Mouse (Mus musculus) kidney, embryonic 14.5 days (tissue): ENCODE measurements at regions not wholly inside any gene's neighbourhood (a gene's known extent, or its start where the extent isn't known, plus 50 kb on each side); places are given as distances from the start of the nearest gene placed in this dataset.
A peak's percentile ranks its signal among the peaks of the same experiment; 100 is the strongest.

Experiments used
- ATAC-seq: fragments of 200-750 bp; cut with Nextera tagmentation; 2 replicates; pipeline ENCODE4 v1.8.0; 2017; ENCODE audit warnings: moderate number of reproducible peaks, mild to moderate bottlenecking, moderate TSS enrichment, moderate library complexity; ENCODE audit not compliant: low FRiP score, low TSS enrichment
- H3K27ac ChIP-seq: fragments of 300-500 bp; sonication (generic); 2 replicates; pipeline ENCODE4 v1.5.1; 2014; ENCODE audit warnings: low read depth, mild to moderate bottlenecking, low read length, moderate library complexity, mixed read lengths
- H3K27me3 ChIP-seq: fragments of 300-500 bp; sonication (generic); 2 replicates; pipeline ENCODE4 v1.6.1; 2014; ENCODE audit warnings: mild to moderate bottlenecking, low read length; ENCODE audit not compliant: control insufficient read depth, insufficient read depth
- H3K36me3 ChIP-seq: fragments of 300-500 bp; sonication (generic); 2 replicates; pipeline ENCODE4 v1.6.1; 2014; ENCODE audit warnings: low read length, mixed read lengths; ENCODE audit not compliant: control insufficient read depth, insufficient read depth
- H3K4me1 ChIP-seq: fragments of 300-500 bp; sonication (generic); 2 replicates; pipeline ENCODE4 v1.6.1; 2014; ENCODE audit warnings: low read length, mixed read lengths; ENCODE audit not compliant: control insufficient read depth, insufficient read depth
- H3K4me2 ChIP-seq: fragments of 300-500 bp; sonication (generic); replicated peaks from 2 replicates; pipeline ENCODE4 v1.6.1; 2014; ENCODE audit warnings: low read depth, mild to moderate bottlenecking, low read length
- H3K4me3 ChIP-seq: fragments of 300-500 bp; sonication (generic); 2 replicates; pipeline ENCODE4 v1.5.1; 2014; ENCODE audit warnings: mild to moderate bottlenecking, low read length
- H3K9ac ChIP-seq: fragments of 300-500 bp; sonication (generic); 2 replicates; pipeline ENCODE4 v1.6.1; 2014; ENCODE audit warnings: low read depth, mild to moderate bottlenecking, low read length, moderate library complexity
- H3K9me3 ChIP-seq: fragments of 300-500 bp; sonication (generic); 2 replicates; pipeline ENCODE4 v1.6.1; 2016; ENCODE audit warnings: low read length; ENCODE audit not compliant: control insufficient read depth
- WGBS: fragments of 180-500 bp; shearing (Covaris S2); extraction: QIAGEN DNeasy Blood & Tissue Kit; methylation state at CpG from one replicate; pipeline ENCODE4 v1.1.7; 2014; 5-methylcytosine and 5-hydroxymethylcytosine counted together

GRCm38 (mm10) chr14:106225401-106225800 is 119.4 kb downstream of the Trim52 start:
- H3K27ac ChIP-seq, result no peak overlapping the region
- H3K4me1 ChIP-seq, result no peaks in the 10 kb centered on the region
- H3K4me2 ChIP-seq, result no peak overlapping the region
- ATAC-seq, result no peak
- no peaks in the 10 kb centered on the region for H3K36me3 ChIP-seq
- no peaks in the 10 kb centered on the region for H3K27me3 ChIP-seq
- 76% methylated on average over 1 of the region's 1 CpGs for WGBS
- no peaks in the 10 kb centered on the region for H3K9me3 ChIP-seq
- no peak overlapping the region for H3K9ac ChIP-seq
- H3K4me3 ChIP-seq, result no peak overlapping the region

DNA sequence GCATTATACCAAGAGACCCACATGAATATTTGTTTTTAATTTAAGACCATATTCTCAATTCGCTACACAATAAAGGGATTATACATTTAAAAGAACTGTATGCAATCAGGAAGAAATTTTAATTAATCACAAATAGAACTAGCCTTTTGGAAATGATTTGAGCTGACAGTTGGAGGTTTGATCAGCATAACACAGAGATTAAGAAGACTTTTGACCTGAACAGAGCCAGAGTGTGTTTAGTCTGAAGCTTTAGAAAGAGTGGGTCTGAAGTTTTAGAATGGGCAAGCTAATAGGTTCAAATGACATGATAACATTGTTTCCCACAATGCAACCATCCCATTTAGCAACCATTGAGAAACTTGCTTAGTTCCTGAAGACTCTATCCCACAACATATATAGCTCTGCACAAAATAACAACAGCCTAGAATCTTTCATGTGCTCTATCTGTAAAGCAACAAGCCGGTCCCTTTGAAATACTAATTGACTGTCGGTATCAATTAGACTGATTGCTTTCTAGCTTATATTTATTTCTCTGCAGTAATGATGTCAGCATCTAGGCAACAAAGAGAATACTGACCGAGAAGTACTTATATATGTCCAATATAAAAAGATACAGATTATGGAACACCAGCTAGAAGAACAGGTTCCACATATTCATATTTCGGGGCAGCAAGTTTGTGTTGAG is 135.9 kb downstream of the Trim52 start:
- no peak for ATAC-seq
- no peak overlapping the region for H3K4me3 ChIP-seq
- H3K27ac ChIP-seq, result no peak overlapping the region
- H3K4me2 ChIP-seq, result no peak overlapping the region
- H3K9me3 ChIP-seq, result no peaks in the 10 kb centered on the region
- no peaks in the 10 kb centered on the region for H3K36me3 ChIP-seq
- H3K27me3 ChIP-seq, result no peaks in the 10 kb centered on the region
- no peak overlapping the region for H3K9ac ChIP-seq
- WGBS, result 94% methylated on average over 5 of the region's 5 CpGs
- no peaks in the 10 kb centered on the region for H3K4me1 ChIP-seq

- Histone ChIP-seq H3K4me3 (no peak overlapping the region), H3K4me2 (no peak overlapping the region), H3K4me1 (no peaks in the 10 kb centered on the region), H3K9me3 (no peaks in the 10 kb centered on the region; the same call in 1 of the 2 replicates), H3K27me3 (no peaks in the 10 kb centered on the region), H3K9ac (no peak overlapping the region), H3K36me3 (no peaks in the 10 kb centered on the region), H3K27ac (no peak overlapping the region)
- no peak for ATAC-seq
- WGBS, result 49% methylated on average over 4 of the region's 4 CpGs
These were observed 153.6 kb downstream of the Trim52 start for GRCm38 (mm10) chr14:106259396-106260108.

DNA sequence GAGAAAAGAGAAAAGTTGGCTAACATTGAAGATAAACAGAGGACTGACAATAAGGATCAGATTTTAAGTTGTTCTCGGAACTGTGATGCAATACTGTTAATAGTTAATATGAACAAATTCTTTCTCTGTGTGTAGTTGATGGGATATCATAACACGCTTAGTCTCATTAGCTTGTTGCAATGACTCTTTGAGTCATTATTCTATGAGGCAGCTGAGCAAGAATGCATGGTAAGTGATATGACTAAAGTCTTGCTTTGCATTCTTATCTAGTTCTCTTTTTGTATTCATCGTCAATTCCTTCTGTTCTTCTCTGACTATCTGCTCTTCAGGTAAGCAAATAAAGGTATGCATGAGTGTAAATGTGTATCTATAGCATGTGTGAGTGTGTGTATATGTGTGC is 159.3 kb downstream of the Trim52 start:
- no peaks in the 10 kb centered on the region for H3K9me3 ChIP-seq
- ATAC-seq, result no peak
- 93% methylated on average over 3 of the region's 3 CpGs for WGBS
- H3K4me1 ChIP-seq, result 0 out of 2 replicates have a peak, but pooled peaks cover 5% of the 10 kb centered on the region
- H3K36me3 ChIP-seq, result no peaks in the 10 kb centered on the region
- H3K27ac ChIP-seq, result no peak overlapping the region
- no peak overlapping the region for H3K9ac ChIP-seq
- H3K4me2 ChIP-seq, result no peak overlapping the region
- no peaks in the 10 kb centered on the region for H3K27me3 ChIP-seq
- H3K4me3 ChIP-seq, result no peak overlapping the region

GRCm38 (mm10) chr14:106267679-106268561 is 161.9 kb downstream of the Trim52 start:
- Histone ChIP-seq H3K4me2 (no peak overlapping the region), H3K36me3 (no peaks in the 10 kb centered on the region), H3K27ac (no peak overlapping the region), H3K9ac (no peak overlapping the region), H3K4me1 (0 out of 2 replicates have a peak, but pooled peaks cover 5% of the 10 kb centered on the region), H3K27me3 (no peaks in the 10 kb centered on the region), H3K4me3 (no peak overlapping the region), H3K9me3 (no peaks in the 10 kb centered on the region)
- ATAC-seq, result no peak
- 80% methylated on average over 12 of the region's 12 CpGs for WGBS

DNA sequence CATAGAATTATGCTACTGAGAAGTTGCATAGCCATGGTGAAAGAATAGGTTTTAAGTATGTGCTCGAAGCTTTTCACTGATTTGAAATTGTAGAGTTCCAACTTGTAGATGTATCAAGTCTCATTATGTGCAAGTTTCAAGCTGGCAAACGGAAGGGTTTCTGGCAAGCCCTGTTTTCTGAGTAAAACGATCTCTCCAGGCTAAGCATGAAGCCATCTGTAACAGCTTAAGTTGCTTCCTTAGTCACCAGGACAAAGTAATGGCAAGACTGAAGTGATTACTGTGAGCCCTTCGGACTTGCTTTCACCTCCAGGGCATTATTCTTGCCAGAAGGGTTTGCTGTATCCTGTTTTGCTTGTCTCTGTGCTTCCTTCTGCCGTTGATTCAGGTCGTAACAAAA is 163.7 kb downstream of the Trim52 start:
- 0 out of 2 replicates have a peak, but pooled peaks cover 5% of the 10 kb centered on the region for H3K4me1 ChIP-seq
- 18% methylated on average over 6 of the region's 6 CpGs for WGBS
- no peak overlapping the region for H3K27ac ChIP-seq
- no peak overlapping the region for H3K9ac ChIP-seq
- no peaks in the 10 kb centered on the region for H3K9me3 ChIP-seq
- no peak overlapping the region for H3K4me2 ChIP-seq
- H3K36me3 ChIP-seq, result no peaks in the 10 kb centered on the region
- peak; percentile 79; the same call in 1 of the 2 replicates for ATAC-seq
- H3K4me3 ChIP-seq, result no peak overlapping the region
- no peaks in the 10 kb centered on the region for H3K27me3 ChIP-seq

DNA sequence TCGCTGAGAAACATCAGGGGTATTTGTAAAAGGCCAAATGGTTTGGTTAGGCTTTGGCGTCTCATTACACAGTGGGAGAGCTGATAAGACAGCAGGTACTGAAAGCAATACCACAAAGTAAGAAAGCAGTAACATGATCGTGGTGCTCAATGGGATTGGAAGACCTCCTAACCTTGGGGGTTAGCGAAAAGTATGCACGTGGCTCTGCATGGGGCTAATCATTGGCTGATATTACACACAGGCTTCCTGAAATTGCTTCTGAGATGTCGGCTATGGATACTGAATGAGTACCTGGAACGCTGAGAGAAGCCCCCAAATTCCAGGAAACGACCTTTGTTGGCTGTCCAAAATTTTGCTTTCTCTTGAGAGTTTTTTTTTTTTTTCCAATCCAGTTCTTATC is 207.6 kb downstream of the Trim52 start:
- Histone ChIP-seq H3K27ac (no peak overlapping the region), H3K27me3 (no peaks in the 10 kb centered on the region), H3K4me2 (no peak overlapping the region), H3K9me3 (no peaks in the 10 kb centered on the region), H3K4me3 (no peak overlapping the region), H3K4me1 (0 out of 2 replicates have a peak, but pooled peaks cover 5% of the 10 kb centered on the region), H3K36me3 (no peaks in the 10 kb centered on the region), H3K9ac (no peak overlapping the region)
- WGBS, result 17% methylated on average over 8 of the region's 8 CpGs
- peak; percentile 74; the same call in 1 of the 2 replicates for ATAC-seq

GRCm38 (mm10) chr14:106314079-106314551 is 208.1 kb downstream of the Trim52 start:
- H3K4me2 ChIP-seq, result no peak overlapping the region
- H3K9me3 ChIP-seq, result no peaks in the 10 kb centered on the region
- H3K4me1 ChIP-seq, result 0 out of 2 replicates have a peak, but pooled peaks cover 5% of the 10 kb centered on the region
- H3K27me3 ChIP-seq, result no peaks in the 10 kb centered on the region
- H3K27ac ChIP-seq, result peak overlapping the region; percentile 32; the same call in 1 of the 2 replicates
- H3K9ac ChIP-seq, result no peak overlapping the region
- ATAC-seq, result peak; percentile 98
- 34% methylated on average over 9 of the region's 9 CpGs for WGBS
- H3K36me3 ChIP-seq, result no peaks in the 10 kb centered on the region
- no peak overlapping the region for H3K4me3 ChIP-seq
